Mouse (Mus musculus): ENCODE measurements around the gene Olfr785.
"Not testable (repeated sequence)": the region's sequence is repeated elsewhere in the genome, so short reads cannot be mapped to it uniquely, and the experiment has no call there.

The Olfr785 gene

DNA sequence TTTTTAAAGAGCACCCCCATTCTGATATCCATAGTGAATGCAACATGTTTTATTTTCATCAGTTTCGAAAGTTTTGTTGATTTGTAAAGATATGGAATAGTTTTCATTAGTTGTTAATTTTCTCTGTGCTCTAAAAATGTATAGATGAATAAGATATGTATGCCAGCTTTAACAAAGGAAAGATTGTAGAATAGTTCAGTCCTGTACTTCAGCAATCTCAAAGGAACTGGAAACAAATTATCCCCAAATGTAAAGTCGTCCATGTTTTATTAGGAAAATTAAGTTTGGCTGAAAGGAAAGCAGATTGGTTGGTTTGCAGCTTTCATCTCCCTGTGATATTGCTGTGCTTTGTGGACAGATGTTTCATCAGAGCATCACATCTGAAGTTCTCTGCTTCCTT is at the start of gene Olfr785:
Gene Olfr785, plus strand, starts transcription at position 301 of the 400 bp plus-strand sequence.
- DNase-seq, result no peak

DNA sequence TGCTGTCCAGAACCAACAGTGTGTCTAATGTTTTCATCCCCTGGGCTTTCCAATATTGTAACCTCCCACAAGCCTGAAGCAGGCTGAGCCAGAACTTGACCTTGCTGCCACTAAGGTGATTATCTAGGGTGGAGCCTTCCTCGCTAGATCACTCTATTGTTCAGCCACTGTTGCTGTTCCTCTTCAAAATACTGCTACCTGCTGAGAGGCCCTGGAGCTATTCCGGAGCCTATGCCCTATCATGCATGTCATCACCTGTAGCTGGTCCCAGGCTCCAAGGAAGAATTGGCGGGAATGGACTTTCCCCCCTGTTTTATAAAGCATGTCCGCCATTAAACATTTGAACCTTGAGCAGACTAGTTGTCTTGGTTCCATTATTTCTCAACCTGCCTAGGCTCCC is 48.7 kb upstream of the Olfr785 start:
- DNase-seq, result not testable (repeated sequence)

DNA sequence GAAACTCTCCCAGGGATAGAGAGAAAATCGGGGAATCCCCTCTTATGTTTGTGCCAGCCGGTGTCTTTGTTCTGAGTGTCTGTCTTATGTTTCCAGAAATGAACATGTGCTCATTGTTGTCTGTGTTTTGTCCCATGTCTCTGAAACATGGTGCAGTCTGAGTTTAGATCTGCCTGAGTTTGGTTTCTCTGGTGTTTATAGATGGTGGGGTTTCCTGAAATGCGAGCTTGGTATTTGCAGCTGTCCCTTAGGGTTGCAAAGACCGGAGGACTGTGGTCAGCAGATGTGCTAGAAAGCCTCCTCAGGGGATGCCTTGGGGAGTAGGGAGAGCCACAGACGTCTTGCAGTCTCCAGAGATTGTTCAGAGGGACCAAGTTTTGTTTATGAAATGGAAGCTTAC is 47.9 kb upstream of the Olfr785 start:
- DNase-seq, result no peak

DNA sequence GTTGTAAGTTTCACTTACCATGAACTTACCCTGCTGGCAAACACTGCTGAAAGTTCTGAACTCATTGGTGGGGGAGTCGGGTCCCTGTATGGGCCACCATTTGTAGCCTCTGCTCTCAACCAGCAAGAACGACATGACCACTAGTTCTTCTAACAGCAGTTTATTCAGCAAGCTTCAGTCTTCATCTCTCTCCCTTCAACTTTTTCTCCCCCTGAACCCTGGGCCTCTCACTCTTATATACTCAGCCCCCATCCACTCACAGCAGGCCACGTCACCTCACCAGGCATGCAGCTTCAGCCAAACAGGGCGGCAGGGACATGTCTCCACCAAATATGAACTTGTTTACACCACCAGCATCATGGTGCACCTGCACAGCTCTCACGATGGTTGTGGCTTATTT is 31.2 kb upstream of the Olfr785 start:
- DNase-seq, result not testable (repeated sequence)

DNA sequence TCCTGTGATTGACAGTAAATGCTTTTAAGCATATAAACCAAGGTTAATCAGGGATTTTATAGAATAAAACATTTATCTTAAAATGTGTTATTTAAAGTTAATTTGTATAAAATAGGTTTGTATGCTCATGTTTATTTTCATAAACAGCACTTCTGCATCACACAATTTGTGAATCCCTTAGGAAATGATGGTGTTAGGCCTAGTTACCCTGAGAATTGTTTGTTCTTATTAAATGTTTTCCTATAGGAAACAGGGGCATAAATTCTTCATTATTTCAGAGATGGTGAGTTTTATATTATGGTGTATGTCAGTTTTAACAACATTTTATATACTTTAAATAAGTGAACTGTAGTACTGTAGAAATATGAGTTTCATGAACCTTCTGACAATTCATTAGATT is 21.4 kb upstream of the Olfr785 start, which contains the start of gene Olfr784:
Gene Olfr784, plus strand, starts transcription at position 301 of the 400 bp plus-strand sequence.
- DNase-seq, result no peak

DNA sequence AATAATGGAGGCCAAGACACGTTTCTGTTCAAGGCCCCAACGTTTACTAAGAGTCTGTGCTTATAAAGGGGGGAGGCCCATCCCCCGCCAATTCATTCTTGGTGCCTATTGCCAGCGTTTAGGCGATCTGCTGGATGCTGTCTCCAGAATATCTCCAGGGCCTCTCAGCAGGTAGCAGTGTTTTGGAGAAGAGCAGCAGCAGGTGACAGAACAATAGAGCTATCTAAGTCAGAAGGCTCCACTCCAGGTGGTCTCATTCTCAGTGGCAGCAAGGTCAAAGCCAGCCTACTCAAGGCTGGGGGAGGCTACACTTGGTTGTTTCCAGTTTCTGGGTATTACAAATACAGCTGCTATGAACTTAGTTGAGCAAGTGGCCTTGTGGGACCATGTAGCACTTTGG is 4.3 kb upstream of the Olfr785 start:
- DNase-seq, result no peak

DNA sequence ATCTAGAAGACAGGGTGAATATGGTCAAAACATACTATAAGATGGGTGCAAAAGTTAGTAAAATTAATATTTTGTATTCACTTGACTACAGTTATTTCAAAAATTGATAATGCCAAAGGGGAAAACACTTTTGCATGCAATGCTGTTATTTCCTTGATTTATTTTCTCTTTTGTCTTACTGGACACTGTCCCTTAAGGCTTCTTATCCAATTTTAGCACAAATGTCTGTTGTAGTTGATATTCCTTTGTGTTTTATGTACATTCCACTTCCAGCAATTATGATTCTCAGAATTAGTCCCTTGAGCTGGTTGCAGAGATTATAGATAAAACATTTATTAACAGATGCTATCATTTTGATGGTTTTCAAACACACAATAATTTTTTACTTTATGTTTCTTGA is 21.8 kb downstream of the Olfr785 start, which contains the start of gene Olfr786:
Gene Olfr786, plus strand, starts transcription at position 301 of the 400 bp plus-strand sequence.
- no peak for DNase-seq
